In genomic region chr5:117360631-117361541, GRCm38 (mm10) we compare ENCODE assay signal across 8 mouse cellular contexts. TPM values are rescaled to one million over a fixed set of nuclear protein-coding genes. Genes with fewer than 3 reads are reported as not detected.
DNase-seq lines count a peak whose midpoint lies in the region; ATAC-seq and TF ChIP-seq lines count a peak whose summit lies in the region.

No protein-coding gene starts in this region.

- H3K9me3 ChIP-seq in forebrain, embryonic 10.5 days, result no peaks in the 10 kb centered on the region
- H3K9me3 ChIP-seq in forebrain, postnatal 0 days (ENCODE audit: low read length), result no peaks in the 10 kb centered on the region
- no peaks in the 10 kb centered on the region for H3K9me3 ChIP-seq in embryonic facial prominence, embryonic 14.5 days (ENCODE audit: control insufficient read depth, low read length)
- no peaks in the 10 kb centered on the region for H3K9me3 ChIP-seq in kidney, postnatal 0 days (replicated peaks; ENCODE audit: low read length)

- no peak overlapping the region for H3K9ac ChIP-seq in forebrain, postnatal 0 days
- H3K9ac ChIP-seq in embryonic facial prominence, embryonic 14.5 days (ENCODE audit: low read depth, low read length), result no peak overlapping the region
- 0 out of 2 replicates have a peak overlapping the region, but pooled peaks have one; percentile 0 for H3K9ac ChIP-seq in kidney, postnatal 0 days (ENCODE audit: low read depth, low read length)

- DNase-seq in forebrain, embryonic 10.5 days (ENCODE audit: extremely low spot score, low spot score), result peak; percentile 60
- no peak for DNase-seq in forebrain, postnatal 0 days
- DNase-seq in embryonic facial prominence, embryonic 14.5 days (ENCODE audit: low spot score), result peak; percentile 13
- peak; percentile 70 for DNase-seq in kidney, postnatal 0 days (ENCODE audit: low spot score)
- DNase-seq in retina, embryonic 14.5 days (ENCODE audit: low spot score), result peak; percentile 13
- no peak for DNase-seq in gastrocnemius, postnatal 10 days
- DNase-seq in cerebellum, postnatal 14 days, result no peak

- H3K36me3 ChIP-seq in forebrain, embryonic 10.5 days (replicated peaks), result peaks cover 26% of the 10 kb centered on the region
- H3K36me3 ChIP-seq in forebrain, postnatal 0 days (ENCODE audit: insufficient read depth), result peaks cover 28% of the 10 kb centered on the region
- peaks cover 21% of the 10 kb centered on the region for H3K36me3 ChIP-seq in C2C12 (ENCODE audit: control insufficient read depth, insufficient read depth)
- peaks cover 25% of the 10 kb centered on the region for H3K36me3 ChIP-seq in embryonic facial prominence, embryonic 14.5 days (ENCODE audit: control insufficient read depth, insufficient read depth, low read length)
- peaks cover 17% of the 10 kb centered on the region; the same call in 1 of the 2 replicates for H3K36me3 ChIP-seq in kidney, postnatal 0 days (ENCODE audit: insufficient read depth, low read length)

- ATAC-seq in forebrain, postnatal 0 days, result no peak
- no peak for ATAC-seq in embryonic facial prominence, embryonic 14.5 days (ENCODE audit: low read depth)
- ATAC-seq in kidney, postnatal 0 days (replicated peaks; ENCODE audit: low FRiP score, low read depth), result peak; percentile 65

- no peak overlapping the region for H3ac ChIP-seq in C2C12 (ENCODE audit: control insufficient read depth, insufficient read length, low read depth)

- no peak overlapping the region for H3K4me2 ChIP-seq in forebrain, postnatal 0 days (ENCODE audit: low read depth)
- no peak overlapping the region for H3K4me2 ChIP-seq in embryonic facial prominence, embryonic 14.5 days (ENCODE audit: low read depth, low read length)
- peak overlapping the region; percentile 28; the same call in 1 of the 2 replicates for H3K4me2 ChIP-seq in kidney, postnatal 0 days (ENCODE audit: low read length)

- H3K27ac ChIP-seq in forebrain, embryonic 10.5 days, result peak overlapping the region; percentile 84
- H3K27ac ChIP-seq in forebrain, postnatal 0 days (ENCODE audit: low read depth, low read length), result no peak overlapping the region
- no peak overlapping the region for H3K27ac ChIP-seq in embryonic facial prominence, embryonic 14.5 days (replicated peaks; ENCODE audit: low read depth, low read length)
- peak overlapping the region; percentile 82 for H3K27ac ChIP-seq in kidney, postnatal 0 days

- H3K79me2 ChIP-seq in C2C12 (ENCODE audit: control insufficient read depth, insufficient read depth), result peaks cover 76% of the 10 kb centered on the region

- peaks cover 57% of the 10 kb centered on the region for H3K79me3 ChIP-seq in C2C12 (ENCODE audit: low read depth)

- H3K4me1 ChIP-seq in forebrain, embryonic 10.5 days, result peaks cover 75% of the 10 kb centered on the region
- peaks cover 19% of the 10 kb centered on the region for H3K4me1 ChIP-seq in forebrain, postnatal 0 days (ENCODE audit: insufficient read depth)
- H3K4me1 ChIP-seq in embryonic facial prominence, embryonic 14.5 days (ENCODE audit: control insufficient read depth, insufficient read depth, low read length), result peaks cover 23% of the 10 kb centered on the region
- H3K4me1 ChIP-seq in kidney, postnatal 0 days (replicated peaks; ENCODE audit: insufficient read depth, low read length), result peaks cover 42% of the 10 kb centered on the region

- H3K27me3 ChIP-seq in forebrain, embryonic 10.5 days (ENCODE audit: poor library complexity, severe bottlenecking), result peaks cover 3% of the 10 kb centered on the region; the same call in 1 of the 2 replicates
- H3K27me3 ChIP-seq in forebrain, postnatal 0 days (ENCODE audit: insufficient read depth, low read length), result no peaks in the 10 kb centered on the region
- H3K27me3 ChIP-seq in C2C12 (ENCODE audit: control insufficient read depth, insufficient read depth, insufficient read length), result no peaks in the 10 kb centered on the region
- H3K27me3 ChIP-seq in embryonic facial prominence, embryonic 14.5 days (replicated peaks; ENCODE audit: control insufficient read depth, insufficient read depth, low read length), result no peaks in the 10 kb centered on the region
- no peaks in the 10 kb centered on the region for H3K27me3 ChIP-seq in kidney, postnatal 0 days (ENCODE audit: insufficient read depth, low read length)

- no peak for TF ChIP-seq CTCF in forebrain, postnatal 0 days (IDR thresholded peaks at IDR 0.05; ENCODE audit: low read depth)
- TF ChIP-seq CTCF in C2C12 (IDR thresholded peaks at IDR 0.05; ENCODE audit: control insufficient read depth, insufficient read depth, insufficient read length), result no peak
- TF ChIP-seq CTCF in kidney, postnatal 0 days (IDR thresholded peaks at IDR 0.05; ENCODE audit: low read depth), result no peak

- peak overlapping the region; percentile 18 for H3K4me3 ChIP-seq in forebrain, embryonic 10.5 days
- H3K4me3 ChIP-seq in forebrain, postnatal 0 days (ENCODE audit: low read depth, low read length), result no peak overlapping the region
- no peak overlapping the region for H3K4me3 ChIP-seq in C2C12 (ENCODE audit: insufficient read depth, poor library complexity, severe bottlenecking)
- no peak overlapping the region for H3K4me3 ChIP-seq in embryonic facial prominence, embryonic 14.5 days (ENCODE audit: low read depth, low read length)
- no peak overlapping the region for H3K4me3 ChIP-seq in kidney, postnatal 0 days (replicated peaks; ENCODE audit: low read depth, low read length)

- WGBS in forebrain, embryonic 10.5 days, result 40% methylated on average over 13 of the region's 13 CpGs
- WGBS in forebrain, postnatal 0 days, result 29% methylated on average over 13 of the region's 13 CpGs
- 46% methylated on average over 13 of the region's 13 CpGs for WGBS in embryonic facial prominence, embryonic 14.5 days
- WGBS in kidney, postnatal 0 days, result 31% methylated on average over 13 of the region's 13 CpGs

TF ChIP-seq in C2C12, 6 proteins besides CTCF, POLR2A, EP300 and RAD21:
- TF ChIP-seq MAX (IDR thresholded peaks at IDR 0.05) (peak; percentile 35), FOSL1 (IDR thresholded peaks at IDR 0.05; ENCODE audit: insufficient read depth, low read length, poor library complexity, severe bottlenecking) (no peak)

RNA-seq across cellular contexts. Expression of gene Wsb2, which starts 3.8 kb away (rescaled TPM):
- polyA plus RNA-seq in forebrain, embryonic 10.5 days (2016; fragmentation: Nextera tagmentation; extraction: Ambion mirVana), result 45.4 and 46.7 TPM in 2 replicates
- total RNA-seq in forebrain, postnatal 0 days (2014; rRNA removed), result 296 and 318 TPM in 2 replicates
- polyA plus RNA-seq in forebrain, postnatal 0 days (2015; fragmentation: Nextera tagmentation; extraction: Ambion mirVana), result 292 and 327 TPM in 2 replicates
- 131 TPM for polyA plus RNA-seq in C2C12 (2012; fragmentation: generic; extraction: Trizol)
- polyA plus RNA-seq in embryonic facial prominence, embryonic 14.5 days (2014; fragmentation: Nextera tagmentation; extraction: Ambion mirVana), result 88.0 and 89.6 TPM in 2 replicates
- 89.3 and 92.2 TPM in 2 replicates for polyA plus RNA-seq in kidney, postnatal 0 days (2015; fragmentation: Nextera tagmentation; extraction: Ambion mirVana)
- total RNA-seq in gastrocnemius, postnatal 10 days (2021), result 10 to 100 TPM; 80.3 to 83.1 TPM

RNA-seq across cellular contexts. Expression of gene Rfc5, which starts 28.0 kb away (rescaled TPM):
- polyA plus RNA-seq in forebrain, embryonic 10.5 days (2016; fragmentation: Nextera tagmentation; extraction: Ambion mirVana), result 155 TPM in 2 replicates
- total RNA-seq in forebrain, postnatal 0 days (2014; rRNA removed), result 21.3 and 29.0 TPM in 2 replicates
- 28.7 and 30.2 TPM in 2 replicates for polyA plus RNA-seq in forebrain, postnatal 0 days (2015; fragmentation: Nextera tagmentation; extraction: Ambion mirVana)
- 54.8 TPM for polyA plus RNA-seq in C2C12 (2012; fragmentation: generic; extraction: Trizol)
- 61.9 and 69.1 TPM in 2 replicates for polyA plus RNA-seq in embryonic facial prominence, embryonic 14.5 days (2014; fragmentation: Nextera tagmentation; extraction: Ambion mirVana)
- polyA plus RNA-seq in kidney, postnatal 0 days (2015; fragmentation: Nextera tagmentation; extraction: Ambion mirVana), result 54.7 and 60.2 TPM in 2 replicates
- 1 to 10 TPM; 7.5 to 8.5 TPM for total RNA-seq in gastrocnemius, postnatal 10 days (2021)

RNA-seq across cellular contexts. Expression of gene Vsig10, which starts 42.0 kb away (rescaled TPM):
- 3.4 and 4.3 TPM in 2 replicates for polyA plus RNA-seq in forebrain, embryonic 10.5 days (2016; fragmentation: Nextera tagmentation; extraction: Ambion mirVana)
- total RNA-seq in forebrain, postnatal 0 days (2014; rRNA removed), result 1.0 and 1.4 TPM in 2 replicates
- polyA plus RNA-seq in forebrain, postnatal 0 days (2015; fragmentation: Nextera tagmentation; extraction: Ambion mirVana), result 0.77 and 1.4 TPM in 2 replicates
- 5.2 TPM for polyA plus RNA-seq in C2C12 (2012; fragmentation: generic; extraction: Trizol)
- polyA plus RNA-seq in embryonic facial prominence, embryonic 14.5 days (2014; fragmentation: Nextera tagmentation; extraction: Ambion mirVana), result 3.9 TPM in 2 replicates
- 9.5 and 11.6 TPM in 2 replicates for polyA plus RNA-seq in kidney, postnatal 0 days (2015; fragmentation: Nextera tagmentation; extraction: Ambion mirVana)
- total RNA-seq in gastrocnemius, postnatal 10 days (2021), result 10 to 100 TPM in 1 of 2 experiments, 1 to 10 TPM in 1; 8.6 to 11.9 TPM

RNA-seq across cellular contexts. Expression of gene Ksr2, which starts 52.9 kb away (rescaled TPM):
- 0.26 and 0.40 TPM in 2 replicates for polyA plus RNA-seq in forebrain, embryonic 10.5 days (2016; fragmentation: Nextera tagmentation; extraction: Ambion mirVana)
- total RNA-seq in forebrain, postnatal 0 days (2014; rRNA removed), result 6.8 and 9.2 TPM in 2 replicates
- polyA plus RNA-seq in forebrain, postnatal 0 days (2015; fragmentation: Nextera tagmentation; extraction: Ambion mirVana), result 2.5 and 5.4 TPM in 2 replicates
- 0.01 TPM for polyA plus RNA-seq in C2C12 (2012; fragmentation: generic; extraction: Trizol)
- polyA plus RNA-seq in embryonic facial prominence, embryonic 14.5 days (2014; fragmentation: Nextera tagmentation; extraction: Ambion mirVana), result 0.33 and 0.81 TPM in 2 replicates
- 0.42 and 0.71 TPM in 2 replicates for polyA plus RNA-seq in kidney, postnatal 0 days (2015; fragmentation: Nextera tagmentation; extraction: Ambion mirVana)
- total RNA-seq in gastrocnemius, postnatal 10 days (2021), result under 1 TPM; 0.16 to 0.27 TPM

Comparison
In these comparisons a context has a peak if more than half of its experiments do, and no peak if none do; other contexts are left out.
1. DNase-seq: peak in forebrain, embryonic 10.5 days (single experiment), embryonic facial prominence, embryonic 14.5 days (single experiment), kidney, postnatal 0 days (single experiment) and retina, embryonic 14.5 days (single experiment); none in forebrain, postnatal 0 days (single experiment), gastrocnemius, postnatal 10 days (single experiment) and cerebellum, postnatal 14 days (0 of 2).
2. H3K27ac ChIP-seq: peak in forebrain, embryonic 10.5 days (single experiment) and kidney, postnatal 0 days (single experiment); none in forebrain, postnatal 0 days (single experiment) and embryonic facial prominence, embryonic 14.5 days (single experiment).